Comparison of ENCODE assay signal across 14 mouse cellular contexts in the genomic region with DNA sequence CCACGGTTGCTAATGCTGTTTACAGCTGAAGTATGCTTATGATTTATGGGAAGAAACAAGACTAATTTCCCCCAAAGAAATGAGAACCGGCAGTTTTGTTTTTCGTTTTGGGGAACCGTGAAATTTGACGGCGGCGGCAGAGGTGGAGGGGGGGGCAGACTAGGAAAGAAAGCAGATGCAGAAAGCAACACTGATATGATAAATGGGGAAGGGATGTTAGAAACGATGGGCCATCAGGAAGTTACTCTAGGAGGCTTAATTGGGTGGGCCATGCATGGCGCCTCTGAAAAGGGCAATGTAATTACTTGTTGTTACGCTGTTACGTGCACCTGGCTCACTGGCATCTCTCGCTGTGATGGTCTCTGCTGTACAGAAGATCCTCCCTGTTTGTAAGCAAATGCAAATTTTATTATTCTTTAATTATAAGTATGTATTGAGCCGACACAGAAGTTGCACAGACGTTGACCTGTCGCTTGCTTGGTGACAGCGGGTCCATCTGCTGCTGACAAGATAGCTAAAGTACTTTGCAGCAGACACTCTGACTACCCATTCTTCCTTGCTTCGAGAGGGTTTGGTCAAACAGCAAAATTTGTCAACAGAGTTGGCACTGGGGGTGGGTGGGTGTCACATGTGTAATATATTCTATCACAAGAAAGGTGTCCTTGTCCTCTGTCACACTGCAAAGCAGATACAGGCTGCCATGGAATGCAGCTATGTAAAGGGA. TPM values are rescaled to one million over a fixed set of nuclear protein-coding genes. Genes with fewer than 3 reads are reported as not detected.
DNase-seq lines count a peak whose midpoint lies in the region; ATAC-seq lines count a peak whose summit lies in the region.
"Had no signal": no experiment of that assay in that cellular context is flagged by ENCODE, and none has a peak within 500 bp of the region (broad histone marks: within the 10 kb centered on the region; RNA-seq: fewer than 3 reads in every experiment).

No protein-coding gene starts in this region.

- no peak overlapping the region for H3K27ac ChIP-seq in midbrain, embryonic 11.5 days (ENCODE audit: low read depth, low read length)
- H3K27ac ChIP-seq in midbrain, embryonic 10.5 days (replicated peaks), result no peak overlapping the region
- no peak overlapping the region; the same call in 1 of the 2 replicates for H3K27ac ChIP-seq in hindbrain, embryonic 16.5 days (ENCODE audit: low read depth, low read length)
- H3K27ac ChIP-seq: embryonic facial prominence, embryonic 15.5 days; limb, embryonic 10.5 days; liver, embryonic 14.5 days had no signal

- 88% methylated on average over 17 of the region's 17 CpGs for WGBS in midbrain, embryonic 11.5 days
- WGBS in midbrain, embryonic 10.5 days, result 90% methylated on average over 17 of the region's 17 CpGs
- WGBS in hindbrain, embryonic 16.5 days, result 45% methylated on average over 17 of the region's 17 CpGs

- no peak overlapping the region for H3K4me3 ChIP-seq in midbrain, embryonic 11.5 days (ENCODE audit: low read depth, low read length)
- H3K4me3 ChIP-seq in midbrain, embryonic 10.5 days, result no peak overlapping the region
- H3K4me3 ChIP-seq in hindbrain, embryonic 16.5 days (ENCODE audit: low read length), result no peak overlapping the region
- H3K4me3 ChIP-seq: embryonic facial prominence, embryonic 15.5 days; limb, embryonic 10.5 days had no signal

- no peak overlapping the region for H3K9ac ChIP-seq in midbrain, embryonic 11.5 days (ENCODE audit: low read length)
- no peak overlapping the region for H3K9ac ChIP-seq in hindbrain, embryonic 16.5 days (ENCODE audit: low read depth, low read length)
- H3K9ac ChIP-seq: embryonic facial prominence, embryonic 15.5 days; liver, embryonic 14.5 days had no signal

- H3K9me3 ChIP-seq in midbrain, embryonic 11.5 days (ENCODE audit: control insufficient read depth, low read length), result no peaks in the 10 kb centered on the region
- no peaks in the 10 kb centered on the region for H3K9me3 ChIP-seq in midbrain, embryonic 10.5 days (replicated peaks)
- H3K9me3 ChIP-seq in hindbrain, embryonic 16.5 days (ENCODE audit: control insufficient read depth, low read length), result 0 out of 2 replicates have a peak, but pooled peaks cover 2% of the 10 kb centered on the region
- H3K9me3 ChIP-seq: limb, embryonic 10.5 days had no signal

- intact Hi-C loops in heart, postnatal 25 days (cut with DNase I), result loop anchor here (5.0 kb wide), 1 partner anchor 339 kb away; no protein-coding TSS in a partner anchor

- no peak overlapping the region for H3K4me2 ChIP-seq in midbrain, embryonic 11.5 days
- H3K4me2 ChIP-seq in hindbrain, embryonic 16.5 days (ENCODE audit: low read length), result peak overlapping the region; percentile 38
- H3K4me2 ChIP-seq: embryonic facial prominence, embryonic 15.5 days had no signal

- H3K27me3 ChIP-seq in midbrain, embryonic 11.5 days (ENCODE audit: control insufficient read depth, insufficient read depth, low read length), result no peaks in the 10 kb centered on the region
- H3K27me3 ChIP-seq in midbrain, embryonic 10.5 days (ENCODE audit: low read depth, poor library complexity, severe bottlenecking), result no peaks in the 10 kb centered on the region
- H3K27me3 ChIP-seq in hindbrain, embryonic 16.5 days (replicated peaks; ENCODE audit: control insufficient read depth, insufficient read depth, low read length), result no peaks in the 10 kb centered on the region
- H3K27me3 ChIP-seq: CH12.LX; embryonic facial prominence, embryonic 15.5 days had no signal

- no peaks in the 10 kb centered on the region for H3K4me1 ChIP-seq in midbrain, embryonic 11.5 days (ENCODE audit: control insufficient read depth, insufficient read depth, low read length)
- 0 out of 2 replicates have a peak, but pooled peaks cover 6% of the 10 kb centered on the region for H3K4me1 ChIP-seq in midbrain, embryonic 10.5 days
- H3K4me1 ChIP-seq in hindbrain, embryonic 16.5 days (ENCODE audit: control insufficient read depth, insufficient read depth, low read depth, low read length), result peaks cover 3% of the 10 kb centered on the region; the same call in 1 of the 2 replicates

- no peak for ATAC-seq in midbrain, embryonic 11.5 days (ENCODE audit: low FRiP score)
- peak; percentile 78 for ATAC-seq in granulocyte monocyte progenitor cell, adult 5-6 weeks (replicated peaks; ENCODE audit: poor library complexity, severe bottlenecking)
- peak; percentile 55; the same call in 1 of the 2 replicates for ATAC-seq in hindbrain, embryonic 16.5 days
- no peak for ATAC-seq in erythroblast, adult 5-6 weeks (replicated peaks; ENCODE audit: low FRiP score, poor library complexity, severe bottlenecking)
- ATAC-seq: intestine, embryonic 16.5 days had no signal

- DNase-seq in midbrain, embryonic 11.5 days (ENCODE audit: low spot score, missing footprints), result peak; percentile 77
- no peak for DNase-seq in midbrain, embryonic 10.5 days (ENCODE audit: low spot score)
- peak; percentile 32 for DNase-seq in retina, postnatal 1 day
- DNase-seq in heart, postnatal 25 days (ENCODE audit: low spot score), result no peak
- DNase-seq: kidney, postnatal 10 days; thymus, postnatal 14 days had no signal

- no peaks in the 10 kb centered on the region for H3K36me3 ChIP-seq in midbrain, embryonic 11.5 days (ENCODE audit: control insufficient read depth, insufficient read depth, low read length)
- no peaks in the 10 kb centered on the region for H3K36me3 ChIP-seq in midbrain, embryonic 10.5 days
- no peaks in the 10 kb centered on the region for H3K36me3 ChIP-seq in hindbrain, embryonic 16.5 days (ENCODE audit: control insufficient read depth, insufficient read depth, low read length)
- H3K36me3 ChIP-seq: embryonic facial prominence, embryonic 15.5 days; limb, embryonic 10.5 days had no signal

RNA-seq across cellular contexts. Expression of gene Slc7a1, which starts 53.4 kb away (rescaled TPM):
- 18.3 and 20.6 TPM in 2 replicates for polyA plus RNA-seq in midbrain, embryonic 11.5 days (2014; fragmentation: Nextera tagmentation; extraction: Ambion mirVana)
- 12.8 and 15.1 TPM in 2 replicates for polyA plus RNA-seq in midbrain, embryonic 10.5 days (2016; fragmentation: Nextera tagmentation; extraction: Ambion mirVana)
- total RNA-seq in granulocyte monocyte progenitor cell, adult 5-6 weeks (2014; fragmentation: Nextera tagmentation), result 25.1 and 39.0 TPM in 2 replicates
- total RNA-seq in granulocyte monocyte progenitor cell, adult 5-6 weeks (2017), result 20.8 and 23.1 TPM in 2 replicates
- 39.0 and 48.5 TPM in 2 replicates for polyA plus RNA-seq in hindbrain, embryonic 16.5 days (2015; fragmentation: Nextera tagmentation; extraction: Ambion mirVana)
- 10 to 100 TPM; 10.7 to 15.0 TPM for total RNA-seq in heart, postnatal 25 days (2021)
- total RNA-seq in erythroblast, adult 5-6 weeks (2015; ENCODE audit: low replicate concordance), result 12.1 and 17.1 TPM in 2 replicates
- total RNA-seq in erythroblast, adult 5-6 weeks (2017; ENCODE audit: low replicate concordance), result 12.3 and 17.8 TPM in 2 replicates

Comparison
In these comparisons a context has a peak if more than half of its experiments do, and no peak if none do; other contexts are left out.
1. DNase-seq: peak in midbrain, embryonic 11.5 days (single experiment) and retina, postnatal 1 day (single experiment); none in midbrain, embryonic 10.5 days (single experiment) and heart, postnatal 25 days (single experiment).
2. ATAC-seq: peak in granulocyte monocyte progenitor cell, adult 5-6 weeks (single experiment) and hindbrain, embryonic 16.5 days (single experiment); none in midbrain, embryonic 11.5 days (single experiment) and erythroblast, adult 5-6 weeks (single experiment).